Mouse (Mus musculus) embryonic stem cell, embryonic (primary cell): Measurements from ENCODE around the gene Adamts12.

Source experiments
- CTCF ChIA-PET, 4 experiments: fragments of 300-600 bp in 2 of 4; fragments of 350-600 bp in 2 of 4; sonication (Branson Sonifier 250); formaldehyde crosslinking; loops; one replicate each; lab custom pipeline; 2022; ENCODE audit warnings: inconsistent platforms in 2 of 4; lab: Charles Lee
- POLR2A ChIA-PET, 4 experiments: fragments of 300-600 bp in 2 of 4; fragments of 350-600 bp in 2 of 4; sonication (Branson Sonifier 250); formaldehyde crosslinking; loops; one replicate each; lab custom pipeline; 2022; ENCODE audit warnings: antibody characterized with exemption in 4 of 4, inconsistent platforms in 1 of 4; lab: Charles Lee

Gene Adamts12

GRCm38 (mm10) chr15:11064160-11064557 lies 431 bp upstream of the Adamts12 start:
- ChIA-PET CTCF (interaction anchor here in 3 of 4 experiments (0.6 to 1.0 kb wide), 4 partner anchors 26 to 743 kb away, joined by 3 to 5 read pairs (median 3); no protein-coding TSS in a partner anchor), POLR2A (interaction anchor here in 1 of 4 experiments (0.6 to 1.1 kb wide), 2 partner anchors 55 to 610 kb away, joined by 3 to 5 read pairs; no protein-coding TSS in a partner anchor)

- ChIA-PET CTCF (interaction anchor here in 1 of 4 experiments (0.6 kb wide), 1 partner anchor 145 kb away, joined by 3 read pairs; no protein-coding TSS in a partner anchor), POLR2A (interaction anchor here in 2 of 4 experiments (0.6 to 1.0 kb wide), 4 partner anchors 33 to 1568 kb away, joined by 3 to 5 read pairs (median 3); partner anchors contain the start of gene Tars (in 1 of the 2))
Observed at GRCm38 (mm10) chr15:11065528-11066171, 1.1 kb downstream of the Adamts12 start.

GRCm38 (mm10) chr15:11066299-11066698 lies 1.7 kb downstream of the Adamts12 start:
- POLR2A ChIA-PET: interaction anchor here in 1 of 4 experiments (0.6 to 0.7 kb wide), 2 partner anchors 32 to 1152 kb away, joined by 3 read pairs; no protein-coding TSS in a partner anchor
- CTCF ChIA-PET: no interaction called here

- ChIA-PET CTCF (no interaction called here), POLR2A (no interaction called here)
Observed at GRCm38 (mm10) chr15:11067891-11068290, 3.3 kb downstream of the Adamts12 start.

GRCm38 (mm10) chr15:11075726-11076361 lies 11.3 kb downstream of the Adamts12 start:
- POLR2A ChIA-PET: no interaction called here
- CTCF ChIA-PET: no interaction called here

- CTCF ChIA-PET: no interaction called here
Observed at GRCm38 (mm10) chr15:11082961-11083569, 18.5 kb downstream of the Adamts12 start.

GRCm38 (mm10) chr15:11083678-11084077 lies 19.1 kb downstream of the Adamts12 start:
- ChIA-PET CTCF (no interaction called here), POLR2A (interaction anchor here in 1 of 4 experiments (0.8 kb wide), 1 partner anchor 13 kb away, joined by 3 read pairs; no protein-coding TSS in a partner anchor)

More at GRCm38 (mm10) chr15:11082961-11083569, 18.5 kb downstream of the Adamts12 start:
- POLR2A ChIA-PET: no interaction called here

GRCm38 (mm10) chr15:11084241-11084992 lies 19.8 kb downstream of the Adamts12 start:
- ChIA-PET POLR2A (interaction anchor here in 1 of 4 experiments (0.8 kb wide), 1 partner anchor 13 kb away, joined by 3 read pairs; no protein-coding TSS in a partner anchor), CTCF (no interaction called here)

GRCm38 (mm10) chr15:11084993-11085365 lies 20.4 kb downstream of the Adamts12 start:
- POLR2A ChIA-PET: no interaction called here
- CTCF ChIA-PET: no interaction called here

- CTCF ChIA-PET: no interaction called here
- POLR2A ChIA-PET: no interaction called here
Observed at GRCm38 (mm10) chr15:11089494-11089893, 24.9 kb downstream of the Adamts12 start.

GRCm38 (mm10) chr15:11095566-11095965 lies 31.0 kb downstream of the Adamts12 start:
- ChIA-PET CTCF (no interaction called here), POLR2A (no interaction called here)

GRCm38 (mm10) chr15:11097967-11098702 lies 33.5 kb downstream of the Adamts12 start:
- ChIA-PET POLR2A (interaction anchor here in 1 of 4 experiments (0.5 to 0.6 kb wide), 2 partner anchors 32 to 491 kb away, joined by 3 to 4 read pairs; no protein-coding TSS in a partner anchor), CTCF (no interaction called here)

- CTCF ChIA-PET: no interaction called here
- POLR2A ChIA-PET: no interaction called here
Observed at GRCm38 (mm10) chr15:11098940-11099339, 34.4 kb downstream of the Adamts12 start.

GRCm38 (mm10) chr15:11100917-11101316 lies 36.3 kb downstream of the Adamts12 start:
- ChIA-PET POLR2A (no interaction called here), CTCF (no interaction called here)

- CTCF ChIA-PET: interaction anchor here in 1 of 4 experiments (0.5 kb wide), 1 partner anchor 1017 kb away, joined by 5 read pairs; no protein-coding TSS in a partner anchor
- POLR2A ChIA-PET: no interaction called here
Observed at GRCm38 (mm10) chr15:11105101-11105500, 40.5 kb downstream of the Adamts12 start.

- ChIA-PET POLR2A (no interaction called here), CTCF (no interaction called here)
Observed at GRCm38 (mm10) chr15:11107376-11107775, 42.8 kb downstream of the Adamts12 start.

- CTCF ChIA-PET: no interaction called here
Observed at GRCm38 (mm10) chr15:11114631-11115197, 50.1 kb downstream of the Adamts12 start.

GRCm38 (mm10) chr15:11116303-11116702 lies 51.7 kb downstream of the Adamts12 start:
- POLR2A ChIA-PET: interaction anchor here in 1 of 4 experiments (0.5 kb wide), 1 partner anchor 921 kb away, joined by 7 read pairs; no protein-coding TSS in a partner anchor
- CTCF ChIA-PET: interaction anchor here in 1 of 4 experiments (0.6 kb wide), 1 partner anchor 856 kb away, joined by 3 read pairs; no protein-coding TSS in a partner anchor

More at GRCm38 (mm10) chr15:11114631-11115197, 50.1 kb downstream of the Adamts12 start:
- POLR2A ChIA-PET: no interaction called here
